Mouse (Mus musculus) megakaryocyte progenitor cell, adult 5-6 weeks (primary cell): ENCODE measurements around the gene Tecta. TPM values are rescaled to one million over a fixed set of nuclear protein-coding genes. Genes with fewer than 3 reads are reported as not detected.

Experiments
- ATAC-seq: replicated peaks from 2 replicates; pipeline ENCODE4 v1.8.0; 2016; ENCODE audit warnings: mild to moderate bottlenecking, moderate TSS enrichment, inconsistent platforms; ENCODE audit not compliant: poor library complexity
- total RNA-seq, 2 experiments: library from RNA; stranded (forward) in 1 of 2; stranded (reverse) in 1 of 2; fragments of 157-497, 149-512 nt in 1 of 2; fragments of 200-1000 nt in 1 of 2; gene quantifications; 2 replicates each; pipeline versions ENCODE4 v1.2.3 to v1.2.4; 2015 to 2017

Tecta gene
- total RNA-seq, 2 experiments from 2014 or later = not detected

GRCm38 (mm10) chr9:42388490-42388889, 11.2 kb downstream of the Tecta start:
- no peak for ATAC-seq

DNA sequence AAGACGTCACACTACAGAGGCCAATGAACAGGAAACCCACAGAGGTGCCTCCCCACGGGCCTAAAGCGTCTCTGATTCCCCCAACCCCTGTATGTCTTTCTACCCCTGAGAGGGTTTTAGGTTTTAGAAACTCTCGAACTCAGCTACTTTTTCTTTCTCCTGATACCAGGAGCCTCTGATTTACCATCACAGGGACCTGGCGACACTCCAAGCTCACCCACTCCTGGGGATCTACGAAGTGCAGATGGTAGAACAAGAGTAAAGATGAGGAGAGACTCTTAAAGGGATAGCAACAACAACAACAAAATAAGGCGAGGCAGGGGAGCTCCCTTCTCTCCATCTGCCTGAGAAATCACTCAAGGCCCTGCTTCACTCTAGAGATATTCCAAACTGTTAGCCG, 12.7 kb downstream of the Tecta start:
- ATAC-seq = no peak

GRCm38 (mm10) chr9:42385656-42386055, 14.1 kb downstream of the Tecta start:
- ATAC-seq = no peak

DNA sequence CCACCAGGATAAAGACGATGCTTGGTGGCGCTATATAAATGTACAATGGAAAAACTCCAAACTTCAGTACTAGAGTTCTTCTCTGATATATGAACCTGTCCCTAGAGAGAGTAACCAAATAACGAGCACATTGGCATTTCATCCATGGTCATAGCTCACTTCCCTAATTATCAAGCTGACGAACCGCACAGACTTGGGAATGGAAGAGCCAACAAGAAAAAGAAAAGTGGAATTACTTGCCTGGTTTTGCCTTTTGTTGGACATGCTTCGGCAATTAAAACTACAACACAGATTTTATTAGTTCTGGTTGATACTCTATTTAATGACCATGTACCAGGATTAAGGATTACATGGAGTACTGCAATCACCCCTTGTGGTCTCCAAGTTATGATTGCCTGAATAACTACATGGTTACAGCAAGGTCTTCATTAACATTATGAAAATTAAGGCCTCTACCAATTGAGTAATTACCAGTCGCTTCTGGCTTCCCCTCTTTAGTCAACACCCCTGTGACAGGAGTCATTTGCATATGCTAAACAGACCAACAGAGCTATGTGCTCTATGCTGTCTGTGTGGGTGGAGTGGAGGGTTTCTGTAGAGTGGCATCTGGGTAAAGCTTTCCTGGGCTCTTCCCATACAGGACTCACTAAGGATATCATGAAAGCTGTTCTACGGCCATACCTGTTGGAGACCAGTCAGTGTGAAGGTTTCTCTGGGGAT, 16.9 kb downstream of the Tecta start:
- no peak for ATAC-seq

DNA sequence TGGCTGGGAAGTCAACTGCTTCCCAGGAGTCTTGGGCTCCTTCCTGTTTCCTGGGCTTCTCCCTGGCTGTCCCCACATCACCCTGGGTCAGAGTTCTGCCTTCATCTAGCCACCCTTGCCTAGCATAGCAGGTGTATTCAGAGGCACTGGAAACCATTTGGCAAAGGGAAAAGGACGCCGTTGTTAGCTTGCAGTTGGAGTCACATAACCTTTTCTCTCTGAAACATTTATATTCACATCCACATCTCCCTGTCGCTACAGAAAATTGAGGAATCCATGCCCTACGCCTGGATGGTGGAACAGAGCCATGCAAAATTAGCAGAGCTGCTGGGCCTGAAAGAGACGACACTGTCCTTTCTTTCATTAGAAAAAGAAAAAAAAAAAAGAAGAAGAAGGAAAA, 17.7 kb downstream of the Tecta start:
- ATAC-seq = no peak

DNA sequence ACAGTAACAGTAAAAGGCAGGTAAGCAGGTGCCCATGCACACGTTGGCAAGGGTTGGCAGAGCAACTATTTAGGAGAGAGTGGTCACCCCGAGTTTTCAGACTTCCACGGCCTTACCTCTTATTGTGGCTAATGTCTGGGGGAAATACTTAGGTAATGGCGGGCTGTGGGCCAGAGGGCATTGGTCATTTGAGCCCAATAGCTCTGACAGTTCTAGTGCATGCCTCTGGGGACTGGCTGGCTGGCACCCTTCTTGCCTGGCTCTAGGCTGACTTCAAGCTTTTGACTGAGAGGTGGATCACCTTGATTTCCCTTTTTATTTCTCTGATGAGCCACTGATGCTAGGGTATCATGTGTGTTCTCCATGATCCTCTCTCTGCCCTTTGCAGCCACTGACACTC, 21.7 kb downstream of the Tecta start:
- ATAC-seq = no peak

- no peak for ATAC-seq
These were observed 22.1 kb downstream of the Tecta start for GRCm38 (mm10) chr9:42377656-42378055.

- peak; percentile 90 for ATAC-seq
These were observed 27.9 kb downstream of the Tecta start for GRCm38 (mm10) chr9:42371670-42372368.

DNA sequence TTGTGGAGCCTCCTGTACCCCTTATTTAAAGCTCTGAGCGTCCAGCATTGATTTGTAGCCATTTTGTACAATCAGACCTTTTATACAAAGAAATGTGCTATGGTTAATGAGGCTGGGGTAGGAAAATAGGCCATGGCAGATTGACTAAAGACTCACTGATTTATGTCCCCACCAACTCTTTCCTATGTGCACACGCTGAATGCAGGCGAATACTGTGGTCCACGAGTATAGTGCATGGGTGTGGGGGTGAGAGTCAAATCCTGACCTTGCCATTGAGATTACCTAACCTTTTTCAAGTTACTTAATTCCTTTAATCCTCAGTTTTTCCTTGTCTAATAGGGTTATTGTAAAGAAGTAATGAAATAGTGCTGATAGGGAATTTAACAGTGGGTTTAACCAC, 42.1 kb downstream of the Tecta start:
- no peak for ATAC-seq

DNA sequence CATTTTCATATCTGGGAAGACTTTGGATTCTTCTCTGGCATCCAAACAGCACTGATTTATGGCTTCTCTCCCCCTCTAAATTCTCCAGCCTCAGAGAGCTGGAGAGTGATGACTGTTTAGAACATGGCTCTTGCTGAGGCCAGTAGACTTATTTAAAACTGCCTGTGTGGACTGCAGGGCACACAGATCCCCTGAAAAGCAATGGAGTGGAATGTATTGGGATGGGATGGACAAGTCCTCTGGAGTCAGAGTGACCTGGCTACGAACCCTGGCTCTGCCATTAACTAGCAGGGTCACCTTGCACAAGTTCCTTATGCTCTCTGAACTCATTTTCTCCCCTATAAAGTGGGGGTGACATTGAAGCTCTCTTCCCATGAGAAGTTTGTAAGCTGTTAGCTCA, 44.9 kb downstream of the Tecta start:
- ATAC-seq = no peak

GRCm38 (mm10) chr9:42349791-42350190, 49.9 kb downstream of the Tecta start:
- no peak for ATAC-seq

DNA sequence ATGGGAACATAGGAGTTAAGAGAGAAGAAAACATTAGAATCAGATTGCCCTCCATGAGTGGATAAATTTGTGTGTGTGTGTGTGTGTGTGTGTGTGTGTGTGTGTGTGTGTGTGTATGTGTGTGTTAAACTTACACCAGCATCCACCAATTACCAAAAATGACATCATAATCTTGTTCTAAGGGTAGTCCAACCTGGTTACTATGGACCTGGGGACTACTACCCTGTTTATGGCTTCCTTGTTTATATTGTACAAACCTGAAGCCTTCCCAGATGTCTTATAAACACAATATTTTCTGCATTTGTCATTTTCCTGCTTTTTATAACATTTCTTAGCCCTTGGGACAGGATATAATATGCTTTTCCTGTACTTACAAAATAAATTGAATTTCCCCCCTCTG, 53.4 kb downstream of the Tecta start:
- no peak for ATAC-seq

- no peak for ATAC-seq
These were observed 60.6 kb downstream of the Tecta start for GRCm38 (mm10) chr9:42339151-42339550.

GRCm38 (mm10) chr9:42337026-42337425, 62.7 kb downstream of the Tecta start:
- no peak for ATAC-seq

DNA sequence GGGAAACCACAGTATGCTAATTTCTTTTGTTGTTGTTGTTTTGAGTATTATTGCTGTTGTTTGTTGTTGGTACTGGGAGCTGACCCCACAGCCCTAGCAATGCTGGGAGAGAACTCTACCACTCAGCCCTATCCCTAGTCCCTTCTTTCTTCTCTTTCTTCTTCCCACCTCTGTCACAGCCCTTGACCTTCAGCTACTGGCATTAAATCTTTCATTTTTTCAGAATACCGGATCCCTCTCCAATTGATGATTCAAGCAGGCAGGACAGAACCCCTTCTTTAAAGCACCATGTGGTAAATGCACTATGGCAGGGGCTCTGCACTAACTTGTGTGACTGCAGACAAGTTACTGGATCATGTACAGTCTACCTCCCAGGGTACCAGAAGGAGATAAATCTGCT, 63.2 kb downstream of the Tecta start:
- ATAC-seq = no peak

- no peak for ATAC-seq
These were observed 64.8 kb downstream of the Tecta start for GRCm38 (mm10) chr9:42334885-42335284.

DNA sequence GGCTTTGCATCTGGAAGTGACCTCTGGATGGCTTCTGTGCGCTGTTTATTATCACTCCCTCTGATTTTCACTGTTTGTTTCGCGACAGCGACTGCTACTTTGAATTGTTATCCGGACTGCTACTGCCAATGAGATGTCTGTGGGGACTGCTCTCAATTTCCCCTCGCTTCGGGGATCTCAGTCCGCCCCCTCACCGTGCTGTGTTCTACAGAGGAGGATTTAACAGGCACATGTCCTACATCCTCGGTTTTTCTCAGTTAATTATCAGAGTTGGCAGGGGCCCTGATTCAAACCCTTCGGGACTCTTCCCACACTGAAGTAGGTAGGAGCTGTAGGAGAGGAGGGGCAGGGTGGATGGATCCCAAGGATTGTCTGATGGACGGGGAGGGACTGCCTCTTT, 67.0 kb downstream of the Tecta start:
- no peak for ATAC-seq

GRCm38 (mm10) chr9:42331341-42331740, 68.4 kb downstream of the Tecta start:
- no peak for ATAC-seq

DNA sequence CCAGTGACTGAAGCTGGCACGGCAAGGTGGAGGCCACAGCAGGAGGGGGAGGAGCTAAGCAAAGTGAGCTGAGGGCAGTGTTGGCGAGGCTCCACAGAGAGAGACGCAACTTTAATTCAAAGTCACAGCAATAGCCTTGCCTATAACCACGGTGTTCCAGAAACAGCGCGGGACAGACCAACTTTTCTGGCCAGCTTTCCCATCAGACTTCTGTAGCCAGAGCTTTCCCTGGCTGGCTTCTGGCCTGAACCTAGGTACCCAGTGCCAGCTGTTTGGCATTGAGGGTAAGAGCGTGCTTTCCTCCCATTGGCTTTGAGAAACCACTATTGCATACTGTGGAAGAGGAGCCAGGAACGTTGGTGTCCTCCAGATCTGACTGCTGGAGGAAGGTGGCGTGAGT, 70.0 kb downstream of the Tecta start:
- no peak for ATAC-seq

DNA sequence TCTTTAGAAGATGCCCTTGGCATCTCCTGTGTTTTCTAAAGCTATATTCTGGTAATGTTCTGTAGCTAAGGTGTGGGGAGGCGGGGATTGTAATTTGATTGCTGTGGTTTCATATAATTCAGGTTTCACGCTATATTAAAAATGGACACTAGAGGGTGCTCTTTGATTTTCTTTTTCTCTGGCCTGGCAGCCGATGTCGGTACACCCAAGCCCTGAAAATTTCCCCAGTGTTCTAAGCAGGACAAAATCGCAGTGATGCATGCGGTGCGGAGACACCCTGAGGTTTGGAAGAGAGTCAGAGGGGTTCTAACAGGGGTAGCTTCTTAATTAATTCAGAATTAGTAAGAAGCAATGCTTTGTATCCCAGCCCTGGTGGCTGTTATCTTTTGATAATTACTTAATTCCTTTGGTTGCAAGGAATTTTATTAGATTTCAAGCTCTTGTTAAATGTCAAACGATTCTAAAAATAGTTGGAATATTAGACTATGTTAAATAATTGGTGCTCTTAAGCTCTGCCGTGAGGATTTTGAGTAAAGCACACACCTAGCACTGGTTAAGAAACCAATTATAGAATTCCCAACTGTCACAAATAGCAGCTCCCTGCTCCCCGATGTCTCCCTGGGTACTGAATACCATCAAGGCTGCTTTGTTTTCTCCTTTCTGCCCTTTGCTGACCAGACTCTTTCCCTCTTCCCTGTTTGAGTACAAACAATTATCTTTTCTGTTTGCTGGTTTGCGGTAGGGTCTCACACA, 72.9 kb downstream of the Tecta start:
- ATAC-seq = peak; percentile 71

- no peak for ATAC-seq
These were observed 74.9 kb downstream of the Tecta start for GRCm38 (mm10) chr9:42324640-42325394.
